Mouse (Mus musculus): ENCODE measurements around the gene Sipa1l1.

DNA sequence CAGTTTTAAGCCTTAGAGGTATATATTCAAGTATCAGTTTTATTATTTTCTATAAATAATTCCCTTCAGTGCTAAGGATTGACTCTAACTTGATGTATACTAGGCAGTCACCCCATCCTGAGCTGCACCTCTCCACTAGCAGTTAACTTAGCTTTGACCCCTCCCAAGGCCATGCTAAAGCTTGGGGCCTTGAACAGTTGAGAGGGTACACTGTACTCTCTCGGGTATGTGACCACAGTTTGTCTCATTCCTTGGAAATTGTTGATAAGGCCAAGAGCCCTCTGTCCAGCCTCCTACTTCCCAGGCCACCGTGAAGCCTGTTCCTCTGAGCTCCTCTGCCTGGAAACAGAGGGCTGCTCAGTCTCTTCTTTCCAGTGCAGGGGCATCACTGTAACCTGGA, 187.4 kb downstream of the Sipa1l1 start:
- TF ChIP-seq CTCF (conservative IDR thresholded peaks at IDR 0.05; ENCODE audit: insufficient read depth, insufficient read length, low read depth, low read length) (no peak), POLR2A (IDR thresholded peaks at IDR 0.05; ENCODE audit: low read depth, low read length) (no peak)

Measured in kidney, adult 2 months (tissue).